Mouse (Mus musculus): Measurements from ENCODE around the gene Ifitm6. TPM values are rescaled to one million over a fixed set of nuclear protein-coding genes. Genes with fewer than 3 reads are reported as not detected.

The Ifitm6 gene
- polyA plus RNA-seq (2014; fragmentation: Illumina TruSeq; extraction: RNeasy Lipid Tissue Mini Kit (QIAGEN cat#74804); ENCODE audit: low read depth, low replicate concordance): not detected

GRCm38 (mm10) chr7:141017824-141018223, at the start of gene Ifitm6:
Gene Ifitm6, minus strand, starts transcription at chr7:141017924.

GRCm38 (mm10) chr7:141060426-141061242, 42.9 kb upstream of the Ifitm6 start, which contains the start of gene B4galnt4:
Gene B4galnt4, plus strand, starts transcription at chr7:141061104.

DNA sequence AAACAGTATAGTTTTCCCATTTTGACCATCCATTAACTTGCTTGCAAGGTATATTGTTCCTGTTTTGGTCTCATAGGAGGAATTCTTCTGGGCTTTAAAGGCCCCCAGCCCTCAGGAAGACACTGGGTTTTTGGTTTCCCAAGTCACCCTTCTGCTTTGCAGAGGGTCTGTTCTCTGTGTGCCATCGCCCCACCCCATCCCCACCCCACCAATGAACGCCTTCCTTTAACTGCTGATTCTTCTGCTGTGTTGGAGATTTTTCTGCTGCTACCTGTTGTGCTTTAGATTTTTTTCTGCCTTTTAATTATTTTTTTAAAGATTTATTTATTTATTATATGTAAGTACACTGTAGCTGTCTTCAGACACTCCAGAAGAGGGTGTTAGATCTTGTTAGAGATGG, 11.1 kb upstream of the Ifitm6 start, which contains the start of gene Gm17387:
Gene Gm17387, plus strand, starts transcription at position 301 of the 400 bp plus-strand sequence.

DNA sequence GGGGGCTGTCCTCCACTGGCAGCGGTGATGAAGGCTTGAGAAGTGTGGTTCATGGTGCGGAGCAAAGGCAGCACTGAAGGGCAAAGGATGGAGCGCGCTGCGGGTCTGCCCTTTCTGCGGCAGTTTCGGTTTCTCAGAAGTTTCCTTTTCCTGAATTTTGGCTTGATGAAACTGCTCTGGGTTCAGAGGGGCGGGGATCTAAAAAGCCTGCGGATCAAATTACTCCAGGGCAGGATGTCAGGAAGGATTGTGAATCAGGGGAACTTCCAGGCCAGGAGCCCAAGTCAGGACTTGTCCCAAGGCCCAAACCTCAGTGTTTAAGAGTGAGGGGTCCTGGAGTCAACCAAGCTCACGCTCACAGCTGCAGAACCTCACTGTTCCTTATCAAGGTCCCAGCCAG, 7.1 kb downstream of the Ifitm6 start, which contains the start of gene Ifitm3:
Gene Ifitm3, minus strand, starts transcription at position 178 of the 400 bp plus-strand sequence.

GRCm38 (mm10) chr7:140966921-140967320, 50.8 kb downstream of the Ifitm6 start, which contains the start of gene Ifitm1:
Gene Ifitm1, plus strand, starts transcription at chr7:140967221.

Other genes starting within 250 kb of the Ifitm6 start
- gene Syce1, start 230.1 kb downstream of the Ifitm6 start, polyA plus RNA-seq (2014; fragmentation: Illumina TruSeq; extraction: RNeasy Lipid Tissue Mini Kit (QIAGEN cat#74804); ENCODE audit: low read depth, low replicate concordance): 395 TPM
- gene Zfp941, start 195.7 kb downstream of the Ifitm6 start, polyA plus RNA-seq (2014; fragmentation: Illumina TruSeq; extraction: RNeasy Lipid Tissue Mini Kit (QIAGEN cat#74804); ENCODE audit: low read depth, low replicate concordance): 5.9 TPM
- gene Urah, start 182.9 kb downstream of the Ifitm6 start, polyA plus RNA-seq (2014; fragmentation: Illumina TruSeq; extraction: RNeasy Lipid Tissue Mini Kit (QIAGEN cat#74804); ENCODE audit: low read depth, low replicate concordance): not detected
- gene Scgb1c1, start 172.4 kb downstream of the Ifitm6 start, polyA plus RNA-seq (2014; fragmentation: Illumina TruSeq; extraction: RNeasy Lipid Tissue Mini Kit (QIAGEN cat#74804); ENCODE audit: low read depth, low replicate concordance): not detected
- 8.1 TPM for gene Odf3, start 170.1 kb downstream of the Ifitm6 start, polyA plus RNA-seq (2014; fragmentation: Illumina TruSeq; extraction: RNeasy Lipid Tissue Mini Kit (QIAGEN cat#74804); ENCODE audit: low read depth, low replicate concordance)
- not detected for gene Gm45785, start 161.6 kb downstream of the Ifitm6 start, polyA plus RNA-seq (2014; fragmentation: Illumina TruSeq; extraction: RNeasy Lipid Tissue Mini Kit (QIAGEN cat#74804); ENCODE audit: low read depth, low replicate concordance)
- 2.5 TPM for gene Ric8a, start 161.0 kb downstream of the Ifitm6 start, polyA plus RNA-seq (2014; fragmentation: Illumina TruSeq; extraction: RNeasy Lipid Tissue Mini Kit (QIAGEN cat#74804); ENCODE audit: low read depth, low replicate concordance)
- 4.3 TPM for gene Bet1l, start 160.3 kb downstream of the Ifitm6 start, polyA plus RNA-seq (2014; fragmentation: Illumina TruSeq; extraction: RNeasy Lipid Tissue Mini Kit (QIAGEN cat#74804); ENCODE audit: low read depth, low replicate concordance)
- 142 TPM for gene Psmd13, start 136.0 kb downstream of the Ifitm6 start, polyA plus RNA-seq (2014; fragmentation: Illumina TruSeq; extraction: RNeasy Lipid Tissue Mini Kit (QIAGEN cat#74804); ENCODE audit: low read depth, low replicate concordance)
- gene Sirt3, start 135.6 kb downstream of the Ifitm6 start, polyA plus RNA-seq (2014; fragmentation: Illumina TruSeq; extraction: RNeasy Lipid Tissue Mini Kit (QIAGEN cat#74804); ENCODE audit: low read depth, low replicate concordance): 9.5 TPM
- not detected for gene Cox8b, start 117.5 kb downstream of the Ifitm6 start, polyA plus RNA-seq (2014; fragmentation: Illumina TruSeq; extraction: RNeasy Lipid Tissue Mini Kit (QIAGEN cat#74804); ENCODE audit: low read depth, low replicate concordance)
- not detected for gene Nlrp6, start 97.0 kb downstream of the Ifitm6 start, polyA plus RNA-seq (2014; fragmentation: Illumina TruSeq; extraction: RNeasy Lipid Tissue Mini Kit (QIAGEN cat#74804); ENCODE audit: low read depth, low replicate concordance)
- gene Pgghg, start 76.5 kb downstream of the Ifitm6 start, polyA plus RNA-seq (2014; fragmentation: Illumina TruSeq; extraction: RNeasy Lipid Tissue Mini Kit (QIAGEN cat#74804); ENCODE audit: low read depth, low replicate concordance): 0.11 TPM
- not detected for gene Ifitm5, start 67.6 kb downstream of the Ifitm6 start, polyA plus RNA-seq (2014; fragmentation: Illumina TruSeq; extraction: RNeasy Lipid Tissue Mini Kit (QIAGEN cat#74804); ENCODE audit: low read depth, low replicate concordance)
- gene Gm45717, start 62.0 kb downstream of the Ifitm6 start, polyA plus RNA-seq (2014; fragmentation: Illumina TruSeq; extraction: RNeasy Lipid Tissue Mini Kit (QIAGEN cat#74804); ENCODE audit: low read depth, low replicate concordance): not detected
- 4.3 TPM for gene Ifitm2, start 61.9 kb downstream of the Ifitm6 start, polyA plus RNA-seq (2014; fragmentation: Illumina TruSeq; extraction: RNeasy Lipid Tissue Mini Kit (QIAGEN cat#74804); ENCODE audit: low read depth, low replicate concordance)
- gene Ifitm1, start 50.7 kb downstream of the Ifitm6 start, polyA plus RNA-seq (2014; fragmentation: Illumina TruSeq; extraction: RNeasy Lipid Tissue Mini Kit (QIAGEN cat#74804); ENCODE audit: low read depth, low replicate concordance): not detected
- 1.7 TPM for gene Ifitm3, start 7.2 kb downstream of the Ifitm6 start, polyA plus RNA-seq (2014; fragmentation: Illumina TruSeq; extraction: RNeasy Lipid Tissue Mini Kit (QIAGEN cat#74804); ENCODE audit: low read depth, low replicate concordance)
- not detected for gene Gm17387, start 11.2 kb upstream of the Ifitm6 start, polyA plus RNA-seq (2014; fragmentation: Illumina TruSeq; extraction: RNeasy Lipid Tissue Mini Kit (QIAGEN cat#74804); ENCODE audit: low read depth, low replicate concordance)
- gene B4galnt4, start 43.2 kb upstream of the Ifitm6 start, polyA plus RNA-seq (2014; fragmentation: Illumina TruSeq; extraction: RNeasy Lipid Tissue Mini Kit (QIAGEN cat#74804); ENCODE audit: low read depth, low replicate concordance): 1.2 TPM
- gene Pkp3, start 60.3 kb upstream of the Ifitm6 start, polyA plus RNA-seq (2014; fragmentation: Illumina TruSeq; extraction: RNeasy Lipid Tissue Mini Kit (QIAGEN cat#74804); ENCODE audit: low read depth, low replicate concordance): not detected
- gene Sigirr, start 82.6 kb upstream of the Ifitm6 start, polyA plus RNA-seq (2014; fragmentation: Illumina TruSeq; extraction: RNeasy Lipid Tissue Mini Kit (QIAGEN cat#74804); ENCODE audit: low read depth, low replicate concordance): not detected
- 0.18 TPM for gene Ano9, start 99.9 kb upstream of the Ifitm6 start, polyA plus RNA-seq (2014; fragmentation: Illumina TruSeq; extraction: RNeasy Lipid Tissue Mini Kit (QIAGEN cat#74804); ENCODE audit: low read depth, low replicate concordance)
- 179 TPM for gene Ptdss2, start 104.5 kb upstream of the Ifitm6 start, polyA plus RNA-seq (2014; fragmentation: Illumina TruSeq; extraction: RNeasy Lipid Tissue Mini Kit (QIAGEN cat#74804); ENCODE audit: low read depth, low replicate concordance)
- 0.41 TPM for gene Rnh1, start 154.9 kb upstream of the Ifitm6 start, polyA plus RNA-seq (2014; fragmentation: Illumina TruSeq; extraction: RNeasy Lipid Tissue Mini Kit (QIAGEN cat#74804); ENCODE audit: low read depth, low replicate concordance)
- 6.3 TPM for gene Hras, start 176.1 kb upstream of the Ifitm6 start, polyA plus RNA-seq (2014; fragmentation: Illumina TruSeq; extraction: RNeasy Lipid Tissue Mini Kit (QIAGEN cat#74804); ENCODE audit: low read depth, low replicate concordance)
- gene Lrrc56, start 176.2 kb upstream of the Ifitm6 start, polyA plus RNA-seq (2014; fragmentation: Illumina TruSeq; extraction: RNeasy Lipid Tissue Mini Kit (QIAGEN cat#74804); ENCODE audit: low read depth, low replicate concordance): 9.5 TPM
- 18.2 TPM for gene Lmntd2, start 196.2 kb upstream of the Ifitm6 start, polyA plus RNA-seq (2014; fragmentation: Illumina TruSeq; extraction: RNeasy Lipid Tissue Mini Kit (QIAGEN cat#74804); ENCODE audit: low read depth, low replicate concordance)
- 2.4 TPM for gene Rassf7, start 197.9 kb upstream of the Ifitm6 start, polyA plus RNA-seq (2014; fragmentation: Illumina TruSeq; extraction: RNeasy Lipid Tissue Mini Kit (QIAGEN cat#74804); ENCODE audit: low read depth, low replicate concordance)
- gene Phrf1, start 210.9 kb upstream of the Ifitm6 start, polyA plus RNA-seq (2014; fragmentation: Illumina TruSeq; extraction: RNeasy Lipid Tissue Mini Kit (QIAGEN cat#74804); ENCODE audit: low read depth, low replicate concordance): 24.6 TPM
- 2.1 TPM for gene Irf7, start 248.6 kb upstream of the Ifitm6 start, polyA plus RNA-seq (2014; fragmentation: Illumina TruSeq; extraction: RNeasy Lipid Tissue Mini Kit (QIAGEN cat#74804); ENCODE audit: low read depth, low replicate concordance)